ENCODE assay signal across 8 mouse cellular contexts in genomic region chr6:94700067-94700491, GRCm38 (mm10). TPM values are rescaled to one million over a fixed set of nuclear protein-coding genes. Genes with fewer than 3 reads are reported as not detected.
DNase-seq lines count a peak whose midpoint lies in the region; ATAC-seq lines count a peak whose summit lies in the region.

Lrig1 (minus strand) TSS chr6:94700158.

- no peaks in the 10 kb centered on the region for H3K9me3 ChIP-seq in intestine, embryonic 14.5 days (ENCODE audit: control insufficient read depth, low read length)

- peak; percentile 99 for DNase-seq in adrenal gland, postnatal 10 days
- peak; percentile 97 for DNase-seq in embryo, embryonic 9.5 days (ENCODE audit: extremely low spot score)
- DNase-seq in gastrocnemius, postnatal 36 days, result peak; percentile 90 to 99
- DNase-seq in intestine, embryonic 14.5 days (ENCODE audit: low spot score), result peak; percentile 97
- peak; percentile 95 to 99 for DNase-seq in left cerebral cortex, postnatal 10 days (ENCODE audit: extremely low spot score in 1 of 2, low spot score in 2 of 2)
- DNase-seq in right cerebral cortex, postnatal 10 days (ENCODE audit: low spot score in 2 of 2), result peak; percentile 98
- DNase-seq in urinary bladder, postnatal 14 days (ENCODE audit: low spot score), result peak; percentile 98

- peak within 1 kb of the TSS; percentile 97 for H3K4me3 ChIP-seq in intestine, embryonic 14.5 days (ENCODE audit: low read depth, low read length)

- H3K4me1 ChIP-seq in intestine, embryonic 14.5 days (replicated peaks; ENCODE audit: control insufficient read depth, insufficient read depth, low read length), result peaks cover 33% of the 10 kb centered on the region

- peak within 1 kb of the TSS; percentile 79 for H3K4me2 ChIP-seq in intestine, embryonic 14.5 days (ENCODE audit: low read length)

- intact Hi-C loops in gastrocnemius, postnatal 36 days (cut with DNase I), result loop anchor here (5.0 to 10.0 kb wide), 2 partner anchors 155 to 262 kb away; no protein-coding TSS in a partner anchor
- intact Hi-C loops in left cerebral cortex, postnatal 10 days (cut with DNase I), result no loop called here

- no peaks in the 10 kb centered on the region for H3K27me3 ChIP-seq in intestine, embryonic 14.5 days (replicated peaks; ENCODE audit: control insufficient read depth, insufficient read depth, low read length)

- no peaks in the 10 kb centered on the region for H3K36me3 ChIP-seq in intestine, embryonic 14.5 days (ENCODE audit: control insufficient read depth, insufficient read depth, low read length)

- H3K9ac ChIP-seq in intestine, embryonic 14.5 days (ENCODE audit: low read length), result peak within 1 kb of the TSS; percentile 96

- WGBS in intestine, embryonic 14.5 days, result 0% methylated on average over 38 of the region's 40 CpGs

- ATAC-seq in intestine, embryonic 14.5 days (replicated peaks; ENCODE audit: low FRiP score, low TSS enrichment, low read depth), result peak; percentile 99
- peak; percentile 95 for ATAC-seq in megakaryocyte progenitor cell, adult 5-6 weeks (replicated peaks; ENCODE audit: poor library complexity)

- peak within 1 kb of the TSS; percentile 89 for H3K27ac ChIP-seq in intestine, embryonic 14.5 days (ENCODE audit: low read depth)

RNA-seq across cellular contexts. Expression of gene Lrig1, which starts in this region (rescaled TPM):
- total RNA-seq in adrenal gland, postnatal 10 days (2021), result 10 to 100 TPM; 21.6 to 25.3 TPM
- total RNA-seq in gastrocnemius, postnatal 36 days (2021), result 10 to 100 TPM; 49.2 to 51.2 TPM
- 32.8 and 35.2 TPM in 2 replicates for polyA plus RNA-seq in intestine, embryonic 14.5 days (2014; fragmentation: Nextera tagmentation; extraction: Ambion mirVana)
- total RNA-seq in left cerebral cortex, postnatal 10 days (2021), result 10 to 100 TPM; 32.0 to 32.9 TPM
- total RNA-seq in megakaryocyte progenitor cell, adult 5-6 weeks (2015), result 0.24 and 0.44 TPM in 2 replicates
- 0.74 and 0.79 TPM in 2 replicates for total RNA-seq in megakaryocyte progenitor cell, adult 5-6 weeks (2017)

Comparison
In these comparisons a context has a peak if more than half of its experiments do, and no peak if none do; other contexts are left out.
1. Peak in every context shown above with its lines: DNase-seq, ATAC-seq, H3K4me3 ChIP-seq and H3K27ac ChIP-seq.
2. RNA of gene Lrig1 (total RNA-seq): 49.2 to 51.2 TPM in gastrocnemius, postnatal 36 days, 32.0 to 32.9 TPM in left cerebral cortex, postnatal 10 days and 21.6 to 25.3 TPM in adrenal gland, postnatal 10 days; 0.24 to 0.79 TPM in megakaryocyte progenitor cell, adult 5-6 weeks; every median in the first group is over 10 times any median in the second.
3. Peak in ATAC-seq in megakaryocyte progenitor cell, adult 5-6 weeks; RNA of the gene not detected or under 1 TPM.